Mouse (Mus musculus): ENCODE results near the gene Rnf38. TPM values are rescaled to one million over a fixed set of nuclear protein-coding genes. Genes with fewer than 3 reads are reported as not detected.

Rnf38 gene
- polyA plus RNA-seq, 1 experiment, result 105 TPM

- Histone ChIP-seq H3K4me1 (ENCODE audit: control insufficient read depth, insufficient read depth, insufficient read length, low read length) (0 out of 2 replicates have a peak, but pooled peaks cover 2% of the 10 kb centered on the region), H3K36me3 (ENCODE audit: control insufficient read depth, insufficient read depth, low read length) (no peaks in the 10 kb centered on the region), H3K27ac (ENCODE audit: insufficient read depth, low read depth, low read length) (no peak overlapping the region), H3K27me3 (ENCODE audit: control insufficient read depth, insufficient read depth, low read length) (no peaks in the 10 kb centered on the region), H3K4me3 (ENCODE audit: low read depth, low read length) (no peak overlapping the region)
- WGBS, result 66% methylated on average over 9 of the region's 9 CpGs
- TF ChIP-seq CTCF (IDR thresholded peaks at IDR 0.05; ENCODE audit: extremely low read depth, insufficient read length, insufficient replicate concordance, low read depth, low read length) (no peak), POLR2A (IDR thresholded peaks at IDR 0.05; ENCODE audit: low read depth, low read length) (no peak)
Measured at GRCm38 (mm10) chr4:44224141-44224540, 9.4 kb downstream of the Rnf38 start.

DNA sequence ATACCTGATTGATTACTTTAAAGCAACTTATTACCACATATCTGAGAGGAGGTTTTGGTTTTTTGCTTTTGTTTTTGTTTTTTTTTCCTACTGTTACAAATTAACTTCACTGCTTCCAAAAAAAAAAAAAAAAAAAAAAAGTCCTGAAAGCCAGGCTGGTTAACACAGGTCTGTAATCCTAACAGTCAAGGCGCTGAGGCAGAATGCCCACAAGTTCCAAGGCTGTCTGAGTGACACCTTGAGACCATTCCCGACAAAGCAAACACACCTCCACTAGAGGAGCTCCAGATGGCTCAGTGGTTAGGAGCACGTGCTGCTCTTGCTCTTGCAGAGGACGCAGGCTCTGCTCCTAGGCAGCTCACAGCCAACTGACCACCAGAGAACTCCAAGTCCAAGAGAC is 10.1 kb downstream of the Rnf38 start:
- no peaks in the 10 kb centered on the region for H3K36me3 ChIP-seq (ENCODE audit: control insufficient read depth, insufficient read depth, low read length)
- H3K4me1 ChIP-seq (ENCODE audit: control insufficient read depth, insufficient read depth, insufficient read length, low read length), result 0 out of 2 replicates have a peak, but pooled peaks cover 2% of the 10 kb centered on the region
- no peak overlapping the region for H3K27ac ChIP-seq (ENCODE audit: insufficient read depth, low read depth, low read length)
- no peak overlapping the region for H3K4me3 ChIP-seq (ENCODE audit: low read depth, low read length)
- WGBS, result 69% methylated on average over 4 of the region's 4 CpGs
- H3K27me3 ChIP-seq (ENCODE audit: control insufficient read depth, insufficient read depth, low read length), result no peaks in the 10 kb centered on the region
- TF ChIP-seq CTCF (IDR thresholded peaks at IDR 0.05; ENCODE audit: extremely low read depth, insufficient read length, insufficient replicate concordance, low read depth, low read length), result no peak
- no peak for TF ChIP-seq POLR2A (IDR thresholded peaks at IDR 0.05; ENCODE audit: low read depth, low read length)

- no peaks in the 10 kb centered on the region for H3K27me3 ChIP-seq (ENCODE audit: control insufficient read depth, insufficient read depth, low read length)
- TF ChIP-seq POLR2A (IDR thresholded peaks at IDR 0.05; ENCODE audit: low read depth, low read length) (no peak), CTCF (IDR thresholded peaks at IDR 0.05; ENCODE audit: extremely low read depth, insufficient read length, insufficient replicate concordance, low read depth, low read length) (no peak)
- H3K36me3 ChIP-seq (ENCODE audit: control insufficient read depth, insufficient read depth, low read length), result no peaks in the 10 kb centered on the region
- 53% methylated on average over 10 of the region's 10 CpGs for WGBS
- 0 out of 2 replicates have a peak, but pooled peaks cover 2% of the 10 kb centered on the region for H3K4me1 ChIP-seq (ENCODE audit: control insufficient read depth, insufficient read depth, insufficient read length, low read length)
- no peak overlapping the region for H3K27ac ChIP-seq (ENCODE audit: insufficient read depth, low read depth, low read length)
- no peak overlapping the region for H3K4me3 ChIP-seq (ENCODE audit: low read depth, low read length)
Measured at GRCm38 (mm10) chr4:44216797-44217442, 16.7 kb downstream of the Rnf38 start.

DNA sequence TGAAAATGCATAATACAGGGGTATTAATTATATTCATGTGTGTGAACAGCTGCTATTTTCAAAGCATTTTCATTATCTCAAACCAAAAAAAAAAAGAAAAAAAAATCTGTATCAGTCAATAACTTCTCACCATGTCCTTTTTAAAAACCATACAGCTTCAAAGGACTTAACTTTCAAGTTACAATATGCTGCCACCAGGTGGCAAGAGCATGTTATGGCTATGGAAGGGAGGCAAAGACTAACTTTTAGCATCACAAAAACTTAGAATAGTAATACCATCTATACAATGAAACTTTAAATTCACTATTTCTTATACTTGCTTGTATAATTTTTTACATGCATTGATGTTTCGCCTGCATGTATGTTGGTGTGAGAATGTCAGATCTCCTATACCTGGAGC is 33.6 kb downstream of the Rnf38 start:
- H3K27ac ChIP-seq (ENCODE audit: insufficient read depth, low read depth, low read length), result no peak overlapping the region
- 80% methylated on average over 1 of the region's 1 CpGs for whole genome bisulfite sequencing
- no peaks in the 10 kb centered on the region for H3K4me1 ChIP-seq (ENCODE audit: control insufficient read depth, insufficient read depth, insufficient read length, low read length)
- H3K36me3 ChIP-seq (ENCODE audit: control insufficient read depth, insufficient read depth, low read length), result no peaks in the 10 kb centered on the region
- H3K27me3 ChIP-seq (ENCODE audit: control insufficient read depth, insufficient read depth, low read length), result no peaks in the 10 kb centered on the region
- TF ChIP-seq POLR2A (IDR thresholded peaks at IDR 0.05; ENCODE audit: low read depth, low read length) (no peak), CTCF (IDR thresholded peaks at IDR 0.05; ENCODE audit: extremely low read depth, insufficient read length, insufficient replicate concordance, low read depth, low read length) (no peak)
- no peak overlapping the region for H3K4me3 ChIP-seq (ENCODE audit: low read depth, low read length)

DNA sequence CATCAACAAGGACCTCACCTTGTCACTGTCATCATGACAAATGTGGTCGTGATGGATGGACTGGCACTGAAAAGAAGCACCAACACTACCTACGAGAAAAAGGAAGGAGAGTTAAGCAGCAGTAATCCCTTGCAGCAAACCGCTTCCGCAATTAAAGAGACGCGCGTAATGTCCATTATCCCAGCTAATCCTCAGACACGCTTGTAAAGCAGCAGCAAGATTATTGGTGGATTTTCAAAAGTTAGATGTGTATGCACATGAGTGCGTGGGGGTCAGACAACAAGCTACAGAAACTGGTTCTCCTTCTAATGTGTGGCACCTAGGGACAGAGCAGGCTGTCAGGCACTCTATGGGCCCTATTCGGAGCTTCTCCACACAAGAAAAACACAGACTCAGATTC is 46.2 kb downstream of the Rnf38 start:
- WGBS, result 93% methylated on average over 10 of the region's 10 CpGs
- no peak overlapping the region for H3K27ac ChIP-seq (ENCODE audit: insufficient read depth, low read depth, low read length)
- H3K36me3 ChIP-seq (ENCODE audit: control insufficient read depth, insufficient read depth, low read length), result no peaks in the 10 kb centered on the region
- H3K27me3 ChIP-seq (ENCODE audit: control insufficient read depth, insufficient read depth, low read length), result no peaks in the 10 kb centered on the region
- H3K4me3 ChIP-seq (ENCODE audit: low read depth, low read length), result no peak overlapping the region
- H3K4me1 ChIP-seq (ENCODE audit: control insufficient read depth, insufficient read depth, insufficient read length, low read length), result no peaks in the 10 kb centered on the region
- no peak for TF ChIP-seq CTCF (IDR thresholded peaks at IDR 0.05; ENCODE audit: extremely low read depth, insufficient read length, insufficient replicate concordance, low read depth, low read length)
- no peak for TF ChIP-seq POLR2A (IDR thresholded peaks at IDR 0.05; ENCODE audit: low read depth, low read length)

- no peak overlapping the region for H3K4me3 ChIP-seq (ENCODE audit: low read depth, low read length)
- H3K36me3 ChIP-seq (ENCODE audit: control insufficient read depth, insufficient read depth, low read length), result no peaks in the 10 kb centered on the region
- H3K27ac ChIP-seq (ENCODE audit: insufficient read depth, low read depth, low read length), result no peak overlapping the region
- H3K4me1 ChIP-seq (ENCODE audit: control insufficient read depth, insufficient read depth, insufficient read length, low read length), result 0 out of 2 replicates have a peak, but pooled peaks cover 2% of the 10 kb centered on the region
- TF ChIP-seq CTCF (IDR thresholded peaks at IDR 0.05; ENCODE audit: extremely low read depth, insufficient read length, insufficient replicate concordance, low read depth, low read length) (no peak), POLR2A (IDR thresholded peaks at IDR 0.05; ENCODE audit: low read depth, low read length) (no peak)
- H3K27me3 ChIP-seq (ENCODE audit: control insufficient read depth, insufficient read depth, low read length), result no peaks in the 10 kb centered on the region
- 33% methylated on average over 1 of the region's 1 CpGs for WGBS
Measured at GRCm38 (mm10) chr4:44183862-44184261, 49.7 kb downstream of the Rnf38 start.

DNA sequence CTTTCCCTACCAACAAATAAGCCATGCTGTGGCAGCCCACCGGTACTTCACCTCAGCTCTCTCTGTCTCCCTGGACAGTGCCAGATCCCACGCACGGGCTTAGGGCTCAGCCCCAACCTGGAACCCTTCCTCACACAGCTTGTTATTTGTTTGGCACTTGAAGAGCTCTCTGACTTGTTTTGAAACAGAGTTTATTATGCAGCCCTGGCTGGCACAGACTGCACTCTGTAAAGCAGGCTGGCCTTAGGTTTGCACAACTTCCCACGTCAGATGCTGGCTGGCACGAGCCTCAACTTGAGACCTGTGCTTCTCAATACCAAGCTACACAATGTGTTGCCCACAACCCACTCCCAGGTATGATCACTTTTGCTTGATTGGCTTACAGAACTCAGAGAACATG is 53.8 kb downstream of the Rnf38 start:
- 82% methylated on average over 5 of the region's 5 CpGs for WGBS
- H3K4me3 ChIP-seq (ENCODE audit: low read depth, low read length), result no peak overlapping the region
- TF ChIP-seq POLR2A (IDR thresholded peaks at IDR 0.05; ENCODE audit: low read depth, low read length) (no peak), CTCF (IDR thresholded peaks at IDR 0.05; ENCODE audit: extremely low read depth, insufficient read length, insufficient replicate concordance, low read depth, low read length) (no peak)

More for the DNA sequence above, 53.8 kb downstream of the Rnf38 start:
- no peak overlapping the region for H3K27ac ChIP-seq (ENCODE audit: insufficient read depth, low read depth, low read length)
- no peaks in the 10 kb centered on the region for H3K27me3 ChIP-seq (ENCODE audit: control insufficient read depth, insufficient read depth, low read length)
- H3K4me1 ChIP-seq (ENCODE audit: control insufficient read depth, insufficient read depth, insufficient read length, low read length), result 0 out of 2 replicates have a peak, but pooled peaks cover 2% of the 10 kb centered on the region
- no peaks in the 10 kb centered on the region for H3K36me3 ChIP-seq (ENCODE audit: control insufficient read depth, insufficient read depth, low read length)
